Mouse (Mus musculus) MEL (cell line): Measurements from ENCODE around the gene Crk. TPM values are rescaled to one million over a fixed set of nuclear protein-coding genes. Genes with fewer than 3 reads are reported as not detected.
A peak's percentile ranks its signal among the peaks of the same experiment; 100 is the strongest.

Source experiments
- DNase-seq: peaks from one replicate; pipeline ENCODE4 v3.0.0; 2011; ENCODE audit warnings: low read depth, low spot score
- H3K27ac ChIP-seq: 2 replicates; pipeline ENCODE4 v1.5.1; 2012; ENCODE audit warnings: low read depth, mild to moderate bottlenecking, control low read depth, low read length, moderate library complexity; ENCODE audit not compliant: control insufficient read depth
- H3K27me3 ChIP-seq, 2 experiments: fragments of 150-350 bp in 1 of 2; sonication (generic) in 1 of 2; 2 replicates each; pipeline ENCODE4 v1.6.1; 2012; ENCODE audit warnings: low read length in 2 of 2, mild to moderate bottlenecking in 2 of 2, improper control_type of control experiment in 1 of 2, moderate library complexity in 1 of 2; ENCODE audit not compliant: insufficient read depth in 2 of 2, control insufficient read depth in 1 of 2
- H3K36me3 ChIP-seq, 2 experiments: 2 replicates each; pipeline ENCODE4 v1.6.1; 2012 to 2014; ENCODE audit warnings: low read length in 2 of 2, improper control_type of control experiment in 1 of 2, inconsistent platforms in 1 of 2, mild to moderate bottlenecking in 1 of 2; ENCODE audit not compliant: insufficient read depth in 2 of 2, control insufficient read depth in 1 of 2
- H3K4me1 ChIP-seq, 2 experiments: fragments of 150-350 bp in 1 of 2; sonication (generic) in 1 of 2; 2 replicates each; pipeline ENCODE4 v1.6.1; 2012; ENCODE audit warnings: low read length in 2 of 2, improper control_type of control experiment in 1 of 2, mild to moderate bottlenecking in 1 of 2; ENCODE audit not compliant: insufficient read depth in 2 of 2, control insufficient read depth in 1 of 2
- H3K4me3 ChIP-seq, 2 experiments: fragments of 150-350 bp in 1 of 2; sonication (generic) in 1 of 2; 2 replicates each; pipeline ENCODE4 v1.5.1; 2012; ENCODE audit warnings: low read depth in 2 of 2, low read length in 2 of 2, mild to moderate bottlenecking in 2 of 2, moderate library complexity in 2 of 2, control low read depth in 1 of 2, improper control_type of control experiment in 1 of 2; ENCODE audit not compliant: control insufficient read depth in 1 of 2, insufficient read depth in 1 of 2
- H3K79me2 ChIP-seq: 2 replicates; pipeline ENCODE4 v1.6.1; 2012; ENCODE audit warnings: mild to moderate bottlenecking, low read length, moderate library complexity; ENCODE audit not compliant: control insufficient read depth, poor library complexity, insufficient read depth
- H3K9ac ChIP-seq: 2 replicates; pipeline ENCODE4 v1.6.1; 2012; ENCODE audit warnings: low read depth, mild to moderate bottlenecking, control low read depth, low read length, moderate library complexity; ENCODE audit not compliant: control insufficient read depth, poor library complexity, severe bottlenecking
- H3K9me3 ChIP-seq: fragments of 150-350 bp; sonication (generic); replicated peaks from 2 replicates; pipeline ENCODE4 v1.6.1; 2012; ENCODE audit warnings: mild to moderate bottlenecking, low read length, improper control_type of control experiment, moderate library complexity; ENCODE audit not compliant: insufficient read depth
- CTCF ChIP-seq, 3 experiments: IDR thresholded peaks in 2 of 3; conservative IDR thresholded peaks in 1 of 3; 2 replicates each; pipeline ENCODE4 v1.5.1; 2011 to 2012; ENCODE audit warnings: low read length in 3 of 3, low read depth in 2 of 3, mild to moderate bottlenecking in 2 of 3, improper control_type of control experiment in 1 of 3, inconsistent platforms in 1 of 3, mixed read lengths in 1 of 3, moderate library complexity in 1 of 3; ENCODE audit not compliant: control insufficient read depth in 1 of 3, insufficient read depth in 1 of 3, poor library complexity in 1 of 3, severe bottlenecking in 1 of 3
- TCF12 ChIP-seq: IDR thresholded peaks from 2 replicates; pipeline ENCODE4 v1.6.1; 2014; ENCODE audit warnings: low read depth, mild to moderate bottlenecking, inconsistent platforms, low read length, improper control_type of control experiment, moderate library complexity
- ZNF384 ChIP-seq: IDR thresholded peaks from 2 replicates; pipeline ENCODE4 v1.6.1; 2012; ENCODE audit warnings: low read depth, mild to moderate bottlenecking, inconsistent platforms, low read length, improper control_type of control experiment
- polyA plus RNA-seq, 2 experiments: library from polyadenylated mRNA; stranded (reverse) in 1 of 2; unstranded in 1 of 2; fragments of >175 nt in 1 of 2; fragments of >200 nt in 1 of 2; gene quantifications; 2 replicates each; pipeline versions ENCODE4 v1.2.1 to v1.2.4; 2012; ENCODE audit warnings: low replicate concordance in 2 of 2, low read depth in 1 of 2; ENCODE audit not compliant: insufficient read length in 2 of 2, insufficient read depth in 1 of 2, missing spikeins in 1 of 2
- total RNA-seq: library from RNA; depleted of rRNA; stranded (reverse); fragments of 300-350 nt; gene quantifications from 2 replicates; pipeline ENCODE4 v1.2.3, GENCODE M21; 2012; rRNA removed

The Crk gene
- total and polyA plus RNA-seq, 3 experiments, result 33.8 to 68.0 (median 66.2) TPM

DNA sequence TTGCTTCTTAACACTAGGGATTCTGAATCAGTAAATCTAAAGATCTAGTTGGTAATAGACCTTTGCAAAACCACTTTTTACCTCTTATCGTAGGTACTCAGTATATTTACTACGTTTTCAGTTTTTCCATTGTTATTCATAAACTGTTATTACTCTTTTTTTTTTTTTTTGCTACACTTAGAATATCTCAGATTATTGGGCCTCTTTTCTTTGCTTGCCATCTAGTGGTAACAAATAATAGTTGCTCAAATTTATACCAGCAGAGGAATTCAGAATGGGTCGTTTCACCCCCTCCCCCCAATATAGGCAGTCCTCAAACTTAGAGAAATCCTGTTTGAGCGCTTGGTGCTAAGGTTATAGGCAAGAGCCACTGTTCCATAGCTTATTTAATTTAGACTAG lies 72.0 kb downstream of the Crk start:
- H3K9ac ChIP-seq, result no peak overlapping the region
- no peak overlapping the region for H3K27ac ChIP-seq
- peaks cover 0 to 5% of the 10 kb centered on the region in 2 experiments; a peak in 3 of 4 replicates for H3K4me1 ChIP-seq

More for the DNA sequence above, 72.0 kb downstream of the Crk start:
- Histone ChIP-seq H3K9me3 (no peaks in the 10 kb centered on the region), H3K36me3 (peaks cover 40 to 56% of the 10 kb centered on the region in 2 experiments)
- TF ChIP-seq ZNF384 (peak; percentile 64), TCF12 (no peak), CTCF (IDR thresholded peaks at IDR 0.05 in 2 of 3, conservative IDR thresholded peaks at IDR 0.05 in 1 of 3; ENCODE audit: control insufficient read depth in 1 of 3, insufficient read depth in 1 of 3, low read depth in 2 of 3, low read length in 3 of 3, poor library complexity in 1 of 3, severe bottlenecking in 1 of 3) (peak in 2 of 3 experiments; percentile 30 to 40; a peak in 3 of 6 replicates)
- TF ChIP-seq, all 39 proteins: peak for 2
- DNase-seq, result no peak
- Histone ChIP-seq H3K4me3 (no peak overlapping the region), H3K27me3 (no peaks in the 10 kb centered on the region), H3K79me2 (peaks cover 79% of the 10 kb centered on the region)

Other genes with a start within 250 kb of the Crk start
- not detected in 2 replicates for gene Serpinf2, start 239.7 kb upstream of the Crk start, total RNA-seq
- gene Serpinf2, start 239.7 kb upstream of the Crk start, polyA plus RNA-seq, result under 1 TPM in 1 of 2 experiments, not detected in 1; 0.07 TPM
- gene Wdr81, start 224.5 kb upstream of the Crk start, total RNA-seq, result 7.0 and 7.6 TPM in 2 replicates
- gene Wdr81, start 224.5 kb upstream of the Crk start, polyA plus RNA-seq, result 10 to 100 TPM in 1 of 2 experiments, not detected in 1; 13.9 TPM
- gene Tlcd2, start 217.5 kb upstream of the Crk start, total RNA-seq, result 0.50 and 1.0 TPM in 2 replicates
- gene Tlcd2, start 217.5 kb upstream of the Crk start, polyA plus RNA-seq, result under 1 TPM in 1 of 2 experiments, not detected in 1; 0.86 TPM
- gene Prpf8, start 192.4 kb upstream of the Crk start, total RNA-seq, result 214 and 234 TPM in 2 replicates
- gene Prpf8, start 192.4 kb upstream of the Crk start, polyA plus RNA-seq, result 100 to 1,000 TPM; 276 to 644 TPM
- gene Rilp, start 169.2 kb upstream of the Crk start, total RNA-seq, result 0.16 and 0.19 TPM in 2 replicates
- under 1 TPM in 1 of 2 experiments, not detected in 1; 0.65 TPM for gene Rilp, start 169.2 kb upstream of the Crk start, polyA plus RNA-seq
- 0.10 and 0.15 TPM in 2 replicates for gene Scarf1, start 165.7 kb upstream of the Crk start, total RNA-seq
- under 1 TPM in 1 of 2 experiments, not detected in 1; 0.28 TPM for gene Scarf1, start 165.7 kb upstream of the Crk start, polyA plus RNA-seq
- gene Slc43a2, start 147.6 kb upstream of the Crk start, total RNA-seq, result 4.9 and 5.9 TPM in 2 replicates
- gene Slc43a2, start 147.6 kb upstream of the Crk start, polyA plus RNA-seq, result 1 to 10 TPM in 1 of 2 experiments, not detected in 1; 8.4 TPM
- 67.8 and 73.1 TPM in 2 replicates for gene Pitpna, start 91.2 kb upstream of the Crk start, total RNA-seq
- gene Pitpna, start 91.2 kb upstream of the Crk start, polyA plus RNA-seq, result 100 to 1,000 TPM; 194 to 709 TPM
- gene Inpp5k, start 48.3 kb upstream of the Crk start, total RNA-seq, result 15.2 and 16.4 TPM in 2 replicates
- gene Inpp5k, start 48.3 kb upstream of the Crk start, polyA plus RNA-seq, result 10 to 100 TPM in 1 of 2 experiments, not detected in 1; 28.7 TPM
- gene Myo1c, start 28.8 kb upstream of the Crk start, total RNA-seq, result 27.0 and 33.2 TPM in 2 replicates
- 10 to 100 TPM in 1 of 2 experiments, not detected in 1; 45.6 TPM for gene Myo1c, start 28.8 kb upstream of the Crk start, polyA plus RNA-seq
- 303 and 356 TPM in 2 replicates for gene Ywhae, start 53.6 kb downstream of the Crk start, total RNA-seq
- 100 to 1,000 TPM; 755 to 855 TPM for gene Ywhae, start 53.6 kb downstream of the Crk start, polyA plus RNA-seq
- gene Doc2b, start 116.8 kb downstream of the Crk start, total RNA-seq, result not detected in 2 replicates
- not detected for gene Doc2b, start 116.8 kb downstream of the Crk start, polyA plus RNA-seq